Mouse (Mus musculus): Measurements from ENCODE around the gene Robo2. TPM values are rescaled to one million over a fixed set of nuclear protein-coding genes. Genes with fewer than 3 reads are reported as not detected.

Robo2 gene
- polyA plus RNA-seq (2014; fragmentation: Nextera tagmentation; extraction: Ambion mirVana) = 31.1 and 37.3 TPM in 2 replicates

DNA sequence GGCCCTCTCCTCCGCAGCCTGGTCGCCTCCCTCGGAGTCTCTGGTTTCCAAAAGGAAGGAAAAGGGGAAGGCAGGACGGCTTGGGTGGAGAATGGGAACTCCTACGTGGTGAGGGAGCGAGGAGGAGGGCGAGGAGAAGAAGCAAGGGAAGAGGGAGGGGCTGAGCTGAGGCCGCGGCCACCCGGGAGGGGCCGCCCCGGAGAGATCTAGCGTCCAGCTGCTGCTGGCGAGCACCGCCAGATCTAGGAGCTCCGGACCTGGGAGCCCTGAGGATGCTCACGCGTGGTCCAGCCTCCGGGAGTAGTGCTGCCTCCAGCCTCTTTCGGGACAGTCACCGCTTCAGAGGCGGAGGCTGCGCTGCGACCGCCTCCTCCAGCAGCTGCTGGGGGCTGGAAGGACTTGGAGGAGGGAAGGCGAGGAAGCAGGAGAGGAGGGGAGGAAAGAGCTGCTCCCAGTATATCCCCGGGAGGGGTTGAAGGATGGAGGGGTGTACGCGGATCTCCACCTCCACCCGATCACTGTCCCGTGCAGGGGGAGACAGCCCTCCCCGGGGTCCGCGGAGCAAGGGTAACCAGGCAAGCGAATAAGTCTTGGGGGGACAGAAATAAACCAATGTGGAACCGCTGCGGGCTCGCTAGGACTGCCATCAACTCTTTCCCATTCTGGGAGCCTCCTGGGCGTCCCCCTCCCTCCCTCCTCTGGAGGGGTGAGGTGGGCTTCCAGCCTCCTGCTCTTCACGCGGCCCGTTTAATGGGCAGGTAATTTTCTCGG lies at the start of gene Robo2:
TSS of gene Robo2 (minus strand) at position 345 of the 771 bp plus-strand sequence.
- peak within 1 kb of the TSS; percentile 81 for H3K27ac ChIP-seq (replicated peaks; ENCODE audit: low read depth, low read length)
- peak within 1 kb of the TSS; percentile 66 for H3K9ac ChIP-seq (replicated peaks; ENCODE audit: low read length)
- under 1% methylated on average over 43 of the region's 43 CpGs for WGBS
- peak; percentile 75 for DNase-seq (ENCODE audit: low spot score)
- no peaks in the 10 kb centered on the region for H3K9me3 ChIP-seq (replicated peaks; ENCODE audit: control insufficient read depth, low read length)
- H3K4me3 ChIP-seq (ENCODE audit: low read depth, low read length) = peak within 1 kb of the TSS; percentile 61
- ATAC-seq (replicated peaks; ENCODE audit: insufficient number of reproducible peaks, low FRiP score, low TSS enrichment, low read depth) = peak; percentile 92
- H3K4me1 ChIP-seq (ENCODE audit: control insufficient read depth, insufficient read depth, low read length) = no peaks in the 10 kb centered on the region
- no peaks in the 10 kb centered on the region for H3K36me3 ChIP-seq (replicated peaks; ENCODE audit: control insufficient read depth, insufficient read depth, low read depth, low read length)
- peak within 1 kb of the TSS; percentile 93 for H3K4me2 ChIP-seq (ENCODE audit: low read depth, low read length)
- no peaks in the 10 kb centered on the region for H3K27me3 ChIP-seq (ENCODE audit: control insufficient read depth, insufficient read depth, low read length)

DNA sequence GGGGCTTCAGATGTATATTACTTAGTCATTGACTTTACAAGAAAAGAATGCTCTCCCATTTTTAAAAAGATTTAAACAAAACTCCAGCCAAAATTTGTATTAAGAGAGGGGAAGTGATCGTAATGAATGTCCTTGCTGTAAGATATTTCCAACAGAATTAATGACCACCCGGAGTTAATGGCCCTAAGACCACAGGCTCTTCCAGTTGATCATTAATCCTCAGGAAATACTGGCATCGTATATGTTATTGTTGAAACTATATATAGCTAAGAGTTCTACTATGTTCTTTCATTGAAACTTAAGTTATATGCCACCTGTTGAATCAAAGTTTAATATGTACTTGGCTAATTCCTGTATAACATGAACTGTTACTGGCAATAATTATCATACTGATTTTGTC lies 46.5 kb upstream of the Robo2 start:
- Histone ChIP-seq H3K27me3 (ENCODE audit: control insufficient read depth, insufficient read depth, low read length) (no peaks in the 10 kb centered on the region), H3K27ac (replicated peaks; ENCODE audit: low read depth, low read length) (no peak overlapping the region), H3K9ac (replicated peaks; ENCODE audit: low read length) (no peak overlapping the region), H3K4me3 (ENCODE audit: low read depth, low read length) (no peak overlapping the region), H3K4me2 (ENCODE audit: low read depth, low read length) (no peak overlapping the region), H3K4me1 (ENCODE audit: control insufficient read depth, insufficient read depth, low read length) (no peaks in the 10 kb centered on the region), H3K36me3 (replicated peaks; ENCODE audit: control insufficient read depth, insufficient read depth, low read depth, low read length) (no peaks in the 10 kb centered on the region), H3K9me3 (replicated peaks; ENCODE audit: control insufficient read depth, low read length) (no peaks in the 10 kb centered on the region)
- no peak for DNase-seq (ENCODE audit: low spot score)
- 93% methylated on average over 3 of the region's 3 CpGs for WGBS
- ATAC-seq (replicated peaks; ENCODE audit: insufficient number of reproducible peaks, low FRiP score, low TSS enrichment, low read depth) = no peak

DNA sequence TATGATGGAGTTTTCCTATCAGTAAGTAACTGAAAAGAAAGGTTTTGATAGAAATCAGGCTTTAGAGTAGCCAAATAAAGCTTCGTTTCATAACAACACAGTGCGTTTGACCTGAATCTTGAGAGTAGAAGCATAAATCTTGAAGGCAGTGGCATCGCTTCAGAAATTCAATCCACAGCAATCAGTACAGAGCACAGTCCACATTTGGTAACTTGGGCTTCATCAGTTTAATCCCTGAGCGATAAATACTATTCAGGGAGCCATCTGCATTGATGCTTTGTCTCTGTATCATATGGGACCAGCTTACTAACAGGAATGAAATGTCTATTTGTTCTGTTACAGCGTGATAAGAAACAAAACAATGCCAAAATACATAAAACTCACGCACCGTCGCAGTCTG lies 46.1 kb upstream of the Robo2 start:
- 93% methylated on average over 8 of the region's 8 CpGs for WGBS

DNA sequence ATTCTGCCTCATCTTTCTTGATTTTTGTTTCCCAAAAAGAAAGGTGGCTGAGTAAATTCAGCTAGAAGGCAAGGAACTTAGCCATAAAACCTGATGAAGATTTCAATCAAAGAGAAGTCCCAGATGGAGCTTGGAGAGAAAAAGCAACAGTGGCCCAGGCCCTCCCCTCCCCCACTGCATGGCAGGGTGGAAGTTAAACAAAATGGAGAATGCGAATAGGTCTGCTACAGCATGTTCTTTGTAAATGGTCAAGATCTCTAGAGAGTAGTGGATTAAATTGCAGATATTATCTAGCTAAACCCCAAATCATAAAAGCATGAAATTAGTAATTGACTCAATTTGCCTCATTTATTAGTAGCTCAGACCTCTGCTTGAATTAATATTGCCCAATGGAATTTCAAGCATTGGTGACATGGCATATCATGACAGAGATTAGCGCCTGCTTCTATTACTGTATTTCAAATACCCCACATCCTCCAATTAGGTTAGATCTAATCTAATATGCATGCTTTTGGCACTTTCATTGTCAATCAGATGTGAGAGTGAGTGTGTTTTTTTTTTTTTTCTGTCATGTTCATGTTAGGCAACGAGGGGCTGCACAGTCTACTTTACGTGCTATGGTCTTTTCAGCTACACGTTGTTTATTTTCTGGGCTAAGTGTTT lies 45.3 kb upstream of the Robo2 start:
- Histone ChIP-seq H3K27ac (replicated peaks; ENCODE audit: low read depth, low read length) (no peak overlapping the region), H3K4me2 (ENCODE audit: low read depth, low read length) (no peak overlapping the region), H3K27me3 (ENCODE audit: control insufficient read depth, insufficient read depth, low read length) (no peaks in the 10 kb centered on the region), H3K4me3 (ENCODE audit: low read depth, low read length) (no peak overlapping the region), H3K9me3 (replicated peaks; ENCODE audit: control insufficient read depth, low read length) (no peaks in the 10 kb centered on the region), H3K36me3 (replicated peaks; ENCODE audit: control insufficient read depth, insufficient read depth, low read depth, low read length) (no peaks in the 10 kb centered on the region), H3K4me1 (ENCODE audit: control insufficient read depth, insufficient read depth, low read length) (no peaks in the 10 kb centered on the region), H3K9ac (replicated peaks; ENCODE audit: low read length) (no peak overlapping the region)
- DNase-seq (ENCODE audit: low spot score) (peak; percentile 36), ATAC-seq (replicated peaks; ENCODE audit: insufficient number of reproducible peaks, low FRiP score, low TSS enrichment, low read depth) (no peak)
- WGBS = 68% methylated on average over 5 of the region's 5 CpGs

More for the DNA sequence above, 46.1 kb upstream of the Robo2 start:
- Histone ChIP-seq H3K4me2 (ENCODE audit: low read depth, low read length) (no peak overlapping the region), H3K27ac (replicated peaks; ENCODE audit: low read depth, low read length) (no peak overlapping the region), H3K4me1 (ENCODE audit: control insufficient read depth, insufficient read depth, low read length) (no peaks in the 10 kb centered on the region), H3K27me3 (ENCODE audit: control insufficient read depth, insufficient read depth, low read length) (no peaks in the 10 kb centered on the region), H3K9me3 (replicated peaks; ENCODE audit: control insufficient read depth, low read length) (no peaks in the 10 kb centered on the region), H3K36me3 (replicated peaks; ENCODE audit: control insufficient read depth, insufficient read depth, low read depth, low read length) (no peaks in the 10 kb centered on the region), H3K9ac (replicated peaks; ENCODE audit: low read length) (no peak overlapping the region), H3K4me3 (ENCODE audit: low read depth, low read length) (no peak overlapping the region)
- no peak for DNase-seq (ENCODE audit: low spot score)
- ATAC-seq (replicated peaks; ENCODE audit: insufficient number of reproducible peaks, low FRiP score, low TSS enrichment, low read depth) = no peak

DNA sequence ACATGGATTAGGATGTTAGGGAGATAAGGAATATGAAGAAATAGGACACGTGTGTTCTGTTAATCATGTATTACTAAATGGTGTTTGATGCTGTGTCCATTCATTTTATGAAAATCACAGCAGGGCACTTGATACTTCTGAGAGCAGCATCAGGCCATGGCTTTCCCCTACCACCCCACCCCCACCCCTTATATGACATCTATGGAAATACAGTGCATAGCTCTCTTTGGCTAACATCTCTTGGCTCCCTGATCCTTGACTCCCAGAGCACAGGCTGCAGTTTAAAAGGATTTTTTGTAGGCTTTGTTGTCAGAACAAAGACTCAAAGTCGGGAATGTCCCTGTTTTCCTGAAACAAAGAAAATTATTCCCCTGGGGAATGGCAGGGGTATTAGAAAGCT lies 43.6 kb upstream of the Robo2 start:
- H3K27me3 ChIP-seq (ENCODE audit: control insufficient read depth, insufficient read depth, low read length) = no peaks in the 10 kb centered on the region
- 35% methylated on average over 2 of the region's 2 CpGs for WGBS

DNA sequence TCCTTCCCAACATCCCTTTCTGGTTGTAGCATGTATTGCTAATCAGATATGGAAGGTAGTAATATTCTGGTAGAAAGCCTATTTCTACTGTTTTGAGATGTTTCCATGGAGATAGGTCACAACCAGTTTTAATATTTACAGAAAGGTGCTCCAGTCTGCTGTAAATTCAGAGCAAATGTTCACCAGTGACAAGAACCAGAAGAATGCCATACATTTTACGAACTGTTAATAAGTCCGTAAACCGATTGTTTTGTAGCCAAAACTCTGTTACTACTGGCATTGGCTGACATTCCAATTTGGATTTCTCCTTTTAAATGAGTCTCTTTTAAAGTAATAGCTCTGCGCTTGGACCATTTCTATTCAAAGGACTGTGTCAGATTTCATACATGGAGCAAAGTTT lies 36.4 kb upstream of the Robo2 start:
- H3K4me2 ChIP-seq (ENCODE audit: low read depth, low read length) = no peak overlapping the region
- 92% methylated on average over 4 of the region's 4 CpGs for WGBS
- no peak for ATAC-seq (replicated peaks; ENCODE audit: insufficient number of reproducible peaks, low FRiP score, low TSS enrichment, low read depth)

More for the DNA sequence above, 43.6 kb upstream of the Robo2 start:
- Histone ChIP-seq H3K4me1 (ENCODE audit: control insufficient read depth, insufficient read depth, low read length) (no peaks in the 10 kb centered on the region), H3K27ac (replicated peaks; ENCODE audit: low read depth, low read length) (no peak overlapping the region), H3K36me3 (replicated peaks; ENCODE audit: control insufficient read depth, insufficient read depth, low read depth, low read length) (no peaks in the 10 kb centered on the region), H3K9me3 (replicated peaks; ENCODE audit: control insufficient read depth, low read length) (no peaks in the 10 kb centered on the region), H3K4me2 (ENCODE audit: low read depth, low read length) (no peak overlapping the region), H3K4me3 (ENCODE audit: low read depth, low read length) (no peak overlapping the region), H3K9ac (replicated peaks; ENCODE audit: low read length) (no peak overlapping the region)
- DNase-seq (ENCODE audit: low spot score) (no peak), ATAC-seq (replicated peaks; ENCODE audit: insufficient number of reproducible peaks, low FRiP score, low TSS enrichment, low read depth) (no peak)

DNA sequence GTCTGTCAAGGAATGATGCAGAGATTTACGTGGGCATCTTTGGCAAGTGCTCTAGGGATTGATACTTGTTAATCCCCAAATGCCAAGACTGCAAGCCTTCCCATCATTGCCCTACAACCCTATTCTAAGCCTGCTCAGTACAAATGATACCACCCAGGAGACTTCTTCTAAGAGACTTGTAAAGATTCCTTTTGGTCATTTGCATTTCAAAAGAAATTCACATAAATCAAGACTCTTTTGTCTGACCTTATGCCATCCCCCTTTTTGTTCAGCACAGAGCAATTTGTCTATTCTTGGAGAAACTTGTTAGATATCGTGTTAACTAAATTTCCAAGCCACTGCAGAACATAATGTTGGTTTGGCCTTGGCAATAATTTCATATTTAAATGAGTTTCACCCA lies 15.4 kb upstream of the Robo2 start:
- no peak overlapping the region for H3K4me2 ChIP-seq (ENCODE audit: low read depth, low read length)
- H3K4me3 ChIP-seq (ENCODE audit: low read depth, low read length) = no peak overlapping the region
- H3K4me1 ChIP-seq (ENCODE audit: control insufficient read depth, insufficient read depth, low read length) = no peaks in the 10 kb centered on the region
- H3K9ac ChIP-seq (replicated peaks; ENCODE audit: low read length) = no peak overlapping the region
- WGBS = 66% methylated on average over 2 of the region's 2 CpGs
- DNase-seq (ENCODE audit: low spot score) = no peak
- H3K27me3 ChIP-seq (ENCODE audit: control insufficient read depth, insufficient read depth, low read length) = no peaks in the 10 kb centered on the region
- no peaks in the 10 kb centered on the region for H3K9me3 ChIP-seq (replicated peaks; ENCODE audit: control insufficient read depth, low read length)
- ATAC-seq (replicated peaks; ENCODE audit: insufficient number of reproducible peaks, low FRiP score, low TSS enrichment, low read depth) = no peak
- no peaks in the 10 kb centered on the region for H3K36me3 ChIP-seq (replicated peaks; ENCODE audit: control insufficient read depth, insufficient read depth, low read depth, low read length)
- no peak overlapping the region for H3K27ac ChIP-seq (replicated peaks; ENCODE audit: low read depth, low read length)

More for the DNA sequence above, 36.4 kb upstream of the Robo2 start:
- Histone ChIP-seq H3K27ac (replicated peaks; ENCODE audit: low read depth, low read length) (no peak overlapping the region), H3K4me1 (ENCODE audit: control insufficient read depth, insufficient read depth, low read length) (no peaks in the 10 kb centered on the region), H3K27me3 (ENCODE audit: control insufficient read depth, insufficient read depth, low read length) (no peaks in the 10 kb centered on the region), H3K36me3 (replicated peaks; ENCODE audit: control insufficient read depth, insufficient read depth, low read depth, low read length) (no peaks in the 10 kb centered on the region), H3K9me3 (replicated peaks; ENCODE audit: control insufficient read depth, low read length) (no peaks in the 10 kb centered on the region), H3K4me3 (ENCODE audit: low read depth, low read length) (no peak overlapping the region), H3K9ac (replicated peaks; ENCODE audit: low read length) (no peak overlapping the region)
- no peak for DNase-seq (ENCODE audit: low spot score)

DNA sequence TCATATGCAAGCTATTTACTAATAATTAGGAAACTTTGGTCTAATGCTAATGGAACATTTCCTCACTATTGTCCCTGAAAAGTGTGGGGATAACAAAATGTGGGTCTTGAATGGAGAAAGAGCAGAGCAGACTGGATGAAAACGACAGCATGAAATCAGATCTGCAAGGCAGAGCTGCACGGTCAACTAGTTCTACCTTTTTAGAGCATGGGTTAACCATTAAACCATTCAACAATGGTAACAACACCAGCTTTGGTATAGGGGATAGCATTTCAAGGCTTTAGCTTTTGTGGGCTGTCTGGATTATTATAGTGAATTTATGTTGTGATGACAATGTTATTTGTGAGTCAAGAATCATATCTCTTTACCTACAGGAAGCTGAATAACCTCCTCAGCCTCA lies 8.7 kb upstream of the Robo2 start:
- Histone ChIP-seq H3K27ac (replicated peaks; ENCODE audit: low read depth, low read length) (no peak overlapping the region), H3K4me2 (ENCODE audit: low read depth, low read length) (no peak overlapping the region), H3K27me3 (ENCODE audit: control insufficient read depth, insufficient read depth, low read length) (no peaks in the 10 kb centered on the region), H3K9ac (replicated peaks; ENCODE audit: low read length) (no peak overlapping the region), H3K4me3 (ENCODE audit: low read depth, low read length) (no peak overlapping the region), H3K9me3 (replicated peaks; ENCODE audit: control insufficient read depth, low read length) (no peaks in the 10 kb centered on the region), H3K36me3 (replicated peaks; ENCODE audit: control insufficient read depth, insufficient read depth, low read depth, low read length) (no peaks in the 10 kb centered on the region), H3K4me1 (ENCODE audit: control insufficient read depth, insufficient read depth, low read length) (no peaks in the 10 kb centered on the region)
- ATAC-seq (replicated peaks; ENCODE audit: insufficient number of reproducible peaks, low FRiP score, low TSS enrichment, low read depth) (no peak), DNase-seq (ENCODE audit: low spot score) (no peak)
- WGBS = 55% methylated on average over 2 of the region's 2 CpGs
